Mouse (Mus musculus): ENCODE results near the gene Racgap1.

Gene Racgap1

DNA sequence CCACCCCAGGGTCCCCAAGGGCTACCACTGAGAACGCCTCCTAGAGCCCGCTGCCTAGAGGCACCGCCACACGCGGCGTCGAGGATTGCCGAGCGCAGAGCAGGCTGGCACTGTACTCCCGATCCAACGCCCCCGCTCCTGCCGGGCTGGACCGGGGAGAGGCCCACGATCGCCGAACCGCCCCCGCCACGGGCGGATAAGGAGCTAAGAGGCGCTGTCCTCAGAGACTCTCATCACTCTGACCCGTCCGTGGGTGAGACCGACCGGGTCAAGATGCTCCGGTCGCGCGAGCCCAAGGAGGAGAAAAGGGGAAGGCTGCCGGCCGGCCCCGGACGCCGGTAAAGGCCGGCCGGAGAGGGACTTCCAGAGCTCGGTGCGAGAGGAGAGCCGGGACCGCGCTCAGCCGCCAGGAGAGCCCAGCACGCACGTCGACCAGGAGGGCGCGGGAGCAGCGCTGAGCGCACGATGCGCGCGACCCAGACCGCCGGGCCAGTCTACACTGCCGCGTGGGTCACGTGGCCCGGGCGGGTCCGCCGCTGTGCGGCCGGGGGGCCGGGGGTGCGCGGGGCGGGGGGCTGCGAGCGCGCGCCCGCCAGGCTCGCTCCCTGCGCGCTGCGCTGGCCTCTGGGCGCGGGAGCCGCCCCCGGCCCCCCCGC, 60.9 kb downstream of the Racgap1 start, which contains the start of gene Aqp5:
Gene Aqp5 (plus strand): TSS at position 354 of the 656 bp plus-strand sequence.
- DNase-seq (ENCODE audit: low spot score) = peak; percentile 15

DNA sequence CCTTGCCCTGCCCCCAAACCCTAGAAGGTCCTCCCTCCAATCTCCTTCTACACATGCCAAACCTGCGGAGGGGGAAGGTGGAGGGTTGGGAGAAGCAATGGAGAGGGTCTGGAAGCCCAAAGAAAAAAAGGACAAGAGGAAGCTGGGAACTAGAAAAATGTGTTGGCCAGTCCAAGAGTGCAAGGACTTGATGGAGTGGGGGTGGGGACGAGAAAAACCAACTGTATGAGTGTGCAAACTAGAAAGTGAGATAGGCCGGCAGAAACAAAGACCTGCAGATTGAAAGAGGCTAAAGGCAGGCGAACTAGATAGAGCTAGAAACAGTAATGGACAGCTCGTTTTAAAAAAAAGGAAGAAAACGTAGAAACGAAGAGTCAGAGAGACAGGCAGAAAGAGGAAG, 61.8 kb downstream of the Racgap1 start:
- no peak for DNase-seq (ENCODE audit: low spot score)

DNA sequence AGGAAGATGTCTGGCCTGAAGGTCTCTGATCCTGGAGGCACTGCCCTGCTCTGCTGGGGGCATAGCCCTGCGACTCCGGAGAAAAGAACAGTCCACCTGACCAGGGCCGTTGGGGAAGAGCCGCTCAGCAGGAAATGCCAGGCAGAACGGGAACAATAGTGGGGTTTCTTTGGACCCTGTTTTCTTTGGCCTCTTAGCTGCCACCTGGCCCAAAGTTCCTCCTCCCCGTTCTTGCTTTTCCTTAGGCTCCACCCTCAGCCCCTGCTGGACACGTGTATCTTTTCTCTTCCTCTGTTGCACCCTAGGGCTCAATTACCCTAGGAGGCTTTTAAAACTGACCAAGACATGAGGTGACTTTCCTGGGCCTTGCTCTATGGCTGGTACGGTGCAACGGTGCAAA, 62.2 kb downstream of the Racgap1 start:
- DNase-seq (ENCODE audit: low spot score) = no peak

DNA sequence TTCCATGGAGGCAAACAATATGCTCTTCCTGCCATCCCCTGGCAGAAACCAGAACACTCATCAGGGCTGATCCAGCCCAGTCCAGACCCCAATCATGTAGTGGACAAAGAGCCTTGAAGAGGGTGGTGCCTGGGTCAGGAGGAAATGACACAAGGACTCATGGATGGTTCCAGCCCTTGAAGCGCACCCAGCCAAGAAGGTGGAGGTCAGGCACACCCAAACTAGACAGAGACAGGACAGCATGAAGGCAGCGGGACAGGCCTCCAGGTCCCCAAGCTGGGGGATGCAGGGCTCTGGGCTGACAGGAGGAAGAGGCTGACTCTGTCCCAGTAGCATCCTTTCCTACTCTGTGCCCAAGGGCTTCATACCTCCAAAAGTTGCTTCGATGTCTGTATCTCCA, 64.9 kb downstream of the Racgap1 start:
- DNase-seq (ENCODE audit: low spot score) = no peak

DNA sequence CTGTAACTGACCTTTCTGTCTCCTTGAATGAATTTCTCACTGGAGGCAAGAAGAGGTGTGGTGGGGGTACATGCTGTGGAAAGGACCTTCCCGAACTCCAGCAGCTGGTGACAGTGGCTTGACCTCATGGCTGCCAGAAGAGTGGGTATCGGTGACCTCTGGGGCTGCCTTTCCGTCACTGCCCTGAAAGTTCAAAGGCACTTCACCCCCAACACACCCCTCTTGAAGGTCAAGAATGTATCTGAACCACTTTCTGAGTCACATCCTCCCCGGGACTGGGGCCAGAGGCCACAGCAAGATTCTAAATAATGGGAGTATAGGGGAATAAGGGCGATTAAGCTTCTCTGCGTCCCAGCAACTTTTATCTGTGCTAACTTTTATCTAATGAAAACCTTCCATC, 65.7 kb downstream of the Racgap1 start:
- no peak for DNase-seq (ENCODE audit: low spot score)

DNA sequence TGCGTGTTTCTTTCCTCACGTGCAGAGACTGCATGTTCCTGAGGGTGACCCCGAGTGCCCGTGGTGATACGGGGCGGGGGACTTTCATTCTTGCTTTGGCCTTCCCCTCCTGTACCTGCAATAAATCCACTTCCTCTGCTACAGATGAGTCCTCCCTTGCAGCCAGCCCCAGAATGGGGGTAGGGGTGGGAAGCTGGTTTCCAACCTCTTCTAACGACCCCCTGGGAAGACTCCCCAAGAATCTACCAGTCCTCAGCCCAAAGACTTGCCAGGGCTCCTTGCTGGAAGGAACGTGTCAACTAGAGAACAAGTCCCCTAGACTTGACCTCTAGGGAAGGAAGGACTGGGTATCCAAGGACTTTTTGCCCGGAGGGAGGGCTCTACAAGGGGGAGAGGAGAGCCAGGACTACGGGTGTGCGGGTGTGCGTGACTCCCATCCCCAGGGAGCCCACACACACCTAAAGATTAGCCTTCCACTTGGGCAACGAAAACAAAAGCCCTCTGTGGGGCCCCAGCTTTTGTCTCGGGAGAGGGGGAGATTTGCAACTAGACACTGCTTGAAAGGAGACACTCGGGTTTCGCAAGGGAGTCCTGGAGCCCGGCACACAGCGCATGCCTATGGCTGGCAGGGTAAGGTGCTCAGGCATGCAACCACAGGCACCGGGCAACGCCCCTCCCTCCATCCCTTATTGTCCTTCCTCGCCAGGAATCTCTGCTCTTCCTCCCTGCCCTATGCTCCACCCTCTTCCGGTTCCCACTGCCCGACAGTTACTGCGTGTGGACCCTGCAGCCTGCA, 66.9 kb downstream of the Racgap1 start:
- DNase-seq (ENCODE audit: low spot score) = peak; percentile 34

DNA sequence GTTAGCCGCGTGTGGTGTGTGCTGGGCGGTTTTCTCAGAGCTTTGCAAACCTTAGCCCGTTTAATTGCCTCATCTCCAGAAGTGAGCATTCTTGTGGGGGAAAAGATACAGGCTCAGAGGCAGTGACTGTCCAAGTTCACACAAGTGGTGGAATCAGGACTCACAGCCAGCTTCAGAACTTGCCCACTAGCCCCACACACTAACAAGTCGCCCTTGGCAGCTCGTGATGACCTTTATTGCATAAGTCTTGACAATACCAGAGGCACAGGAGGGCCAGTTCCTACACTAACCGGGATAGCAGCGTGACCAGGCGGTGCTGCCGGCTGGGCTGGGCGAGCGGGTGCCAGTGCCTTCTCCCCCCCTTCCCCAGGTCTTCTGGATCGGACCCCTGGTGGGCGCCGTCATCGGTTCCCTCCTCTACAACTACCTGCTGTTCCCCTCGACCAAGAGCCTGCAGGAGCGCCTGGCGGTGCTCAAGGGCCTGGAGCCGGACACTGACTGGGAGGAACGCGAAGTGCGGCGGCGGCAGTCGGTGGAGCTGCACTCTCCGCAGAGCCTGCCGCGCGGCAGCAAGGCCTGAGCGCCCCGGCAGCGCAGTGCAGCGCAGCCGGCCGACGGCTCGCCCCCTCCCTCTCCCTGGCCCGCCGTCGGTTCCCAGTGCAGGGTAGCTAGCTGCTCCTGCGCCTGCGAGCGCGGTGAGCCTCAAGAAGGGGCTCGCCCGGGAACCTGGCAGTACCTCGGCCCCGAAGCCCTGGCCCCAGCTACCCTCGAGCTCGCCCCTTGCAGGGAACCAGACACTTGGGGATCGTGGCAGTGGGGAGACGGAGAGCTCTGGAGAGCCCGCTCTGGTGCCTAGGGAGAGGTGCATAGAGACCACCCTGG, 67.8 kb downstream of the Racgap1 start:
- peak; percentile 29 for DNase-seq (ENCODE audit: low spot score)

DNA sequence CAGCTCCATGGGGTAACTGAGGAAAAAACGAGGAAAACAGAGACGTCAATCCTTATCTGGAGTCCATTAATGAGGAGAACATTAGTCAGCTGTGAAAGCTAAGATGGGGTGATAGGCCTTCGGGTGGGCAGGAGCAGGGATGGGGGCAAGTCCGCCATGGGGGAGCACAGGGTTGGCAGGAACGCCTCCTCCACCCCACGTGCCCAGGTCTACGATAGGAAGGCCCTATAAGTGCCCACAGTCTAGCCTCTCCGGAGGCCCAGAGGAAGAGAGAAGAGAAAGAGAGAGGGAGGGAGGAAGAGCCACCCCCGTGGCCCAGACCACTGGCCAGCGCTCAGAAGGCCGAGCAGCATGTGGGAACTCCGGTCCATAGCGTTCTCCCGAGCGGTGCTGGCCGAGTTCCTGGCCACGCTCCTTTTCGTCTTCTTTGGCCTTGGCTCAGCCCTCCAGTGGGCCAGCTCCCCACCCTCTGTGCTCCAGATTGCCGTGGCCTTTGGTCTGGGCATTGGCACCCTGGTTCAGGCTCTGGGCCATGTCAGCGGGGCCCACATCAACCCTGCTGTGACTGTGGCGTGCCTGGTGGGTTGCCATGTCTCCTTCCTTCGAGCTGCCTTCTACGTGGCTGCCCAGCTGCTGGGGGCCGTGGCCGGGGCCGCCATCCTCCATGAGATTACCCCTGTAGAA, 72.5 kb downstream of the Racgap1 start, which contains the start of gene Aqp2:
Gene Aqp2 (plus strand): TSS at position 254 of the 684 bp plus-strand sequence.
- DNase-seq (ENCODE audit: low spot score) = no peak
